Mouse (Mus musculus) heart, adult 9 months (tissue): ENCODE measurements around the gene Olfr1443.

ENCODE experiments used
- DNase-seq, 2 experiments: peaks; one replicate each; pipeline ENCODE4 v3.0.0; 2022; ENCODE audit warnings: low spot score in 2 of 2

Gene Olfr1443

GRCm38 (mm10) chr19:12731950-12732349 is 54.0 kb downstream of the Olfr1443 start:
- no peak for DNase-seq
